Mouse (Mus musculus) hindbrain, postnatal 0 days (tissue): ENCODE measurements around the gene Fgfr2. TPM values are rescaled to one million over a fixed set of nuclear protein-coding genes. Genes with fewer than 3 reads are reported as not detected.

Experiments used
- ATAC-seq: fragments of 200-750 bp; cut with Nextera tagmentation; 2 replicates; pipeline ENCODE4 v1.8.0; 2017; ENCODE audit warnings: mild to moderate bottlenecking, moderate TSS enrichment, moderate library complexity
- DNase-seq: peaks from one replicate; pipeline ENCODE4 v3.0.0-alpha.2; 2015; ENCODE audit warnings: low spot score
- H3K27ac ChIP-seq: fragments of 300-500 bp; sonication (generic); 2 replicates; pipeline ENCODE4 v1.5.1; 2014; ENCODE audit warnings: mild to moderate bottlenecking
- H3K27me3 ChIP-seq: fragments of 300-500 bp; sonication (generic); 2 replicates; pipeline ENCODE4 v1.6.1; 2014; ENCODE audit warnings: low read length, mixed read lengths; ENCODE audit not compliant: insufficient read depth
- H3K36me3 ChIP-seq: fragments of 300-500 bp; sonication (generic); 2 replicates; pipeline ENCODE4 v1.6.1; 2014; ENCODE audit warnings: low read length, mixed read lengths; ENCODE audit not compliant: insufficient read depth
- H3K4me1 ChIP-seq: fragments of 300-500 bp; sonication (generic); 2 replicates; pipeline ENCODE4 v1.6.1; 2014; ENCODE audit warnings: antibody characterized with exemption, low read length, mixed read lengths; ENCODE audit not compliant: insufficient read depth
- H3K4me2 ChIP-seq: fragments of 300-500 bp; sonication (generic); 2 replicates; pipeline ENCODE4 v1.6.1; 2014; ENCODE audit warnings: low read depth, mild to moderate bottlenecking, low read length, moderate library complexity, mixed read lengths
- H3K4me3 ChIP-seq: fragments of 300-500 bp; sonication (generic); 2 replicates; pipeline ENCODE4 v1.5.1; 2014; ENCODE audit warnings: low read length
- H3K9ac ChIP-seq: fragments of 300-500 bp; sonication (generic); replicated peaks from 2 replicates; pipeline ENCODE4 v1.6.1; 2014; ENCODE audit warnings: mild to moderate bottlenecking, low read length, moderate library complexity, mixed read lengths
- H3K9me3 ChIP-seq: fragments of 300-500 bp; sonication (generic); 2 replicates; pipeline ENCODE4 v1.6.1; 2016; ENCODE audit warnings: low read length, mixed read lengths
- CTCF ChIP-seq: IDR thresholded peaks from 2 replicates; pipeline ENCODE4 v1.5.1; 2016; ENCODE audit warnings: antibody characterized with exemption, control low read depth, low read depth
- WGBS: fragments of 180-500 bp; shearing (Covaris S2); extraction: QIAGEN DNeasy Blood & Tissue Kit; methylation state at CpG from one replicate; pipeline ENCODE4 v1.1.7; 2014; 5-methylcytosine and 5-hydroxymethylcytosine counted together
- polyA plus RNA-seq: library from polyadenylated mRNA; unstranded; fragments of >200 nt; fragmentation: Nextera tagmentation; extraction: Ambion mirVana; gene quantifications from 2 replicates; pipeline ENCODE4 v1.2.1, GENCODE M21; 2015
- total RNA-seq: library from RNA; depleted of rRNA; stranded (reverse); fragments of >200 nt; gene quantifications from 2 replicates; pipeline ENCODE4 v1.2.3, GENCODE M21; 2014

Fgfr2 gene
- total and polyA plus RNA-seq, 2 experiments from 2014 or later, result 17.3 to 49.0 TPM

DNA sequence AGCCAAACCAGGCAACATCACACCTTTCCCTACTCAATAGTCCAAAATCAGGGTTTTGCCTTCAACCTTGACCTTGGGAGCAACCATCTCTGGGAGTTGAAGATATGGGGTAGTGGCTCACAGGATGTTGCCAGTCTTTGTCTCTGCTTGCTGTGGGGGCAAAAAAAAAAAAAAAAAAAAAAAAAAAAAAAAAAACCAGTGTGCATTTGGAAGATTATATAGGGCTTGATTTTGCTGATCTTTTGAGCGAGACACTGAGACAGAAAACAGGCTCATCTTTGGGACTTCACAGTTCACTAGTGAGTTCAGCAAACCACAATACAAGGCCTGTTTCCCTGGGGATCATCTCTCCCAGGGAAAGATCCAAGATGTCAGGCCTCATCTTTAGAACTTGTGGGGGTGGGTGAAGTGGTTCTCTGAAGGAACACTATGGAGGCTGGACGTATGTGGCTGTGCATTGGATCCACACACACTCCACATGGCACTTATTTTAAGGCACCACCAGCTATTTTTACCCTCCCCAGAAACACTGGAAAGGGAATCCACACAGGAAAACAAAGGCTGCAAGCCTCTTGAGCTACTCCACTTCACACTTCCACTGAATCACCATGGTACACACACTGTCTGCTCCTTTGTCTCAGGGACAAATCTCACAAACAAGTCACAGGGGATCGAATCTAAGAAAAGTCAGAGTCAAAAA lies 83.4 kb downstream of the Fgfr2 start:
- DNase-seq (no peak), ATAC-seq (no peak)
- no peak overlapping the region for H3K9ac ChIP-seq
- H3K4me1 ChIP-seq, result no peaks in the 10 kb centered on the region
- H3K9me3 ChIP-seq, result no peaks in the 10 kb centered on the region
- no peak overlapping the region for H3K4me2 ChIP-seq
- H3K27ac ChIP-seq, result no peak overlapping the region
- WGBS, result 70% methylated on average over 3 of the region's 3 CpGs
- no peaks in the 10 kb centered on the region for H3K36me3 ChIP-seq
- no peaks in the 10 kb centered on the region for H3K27me3 ChIP-seq
- no peak overlapping the region for H3K4me3 ChIP-seq
- no peak for TF ChIP-seq CTCF

DNA sequence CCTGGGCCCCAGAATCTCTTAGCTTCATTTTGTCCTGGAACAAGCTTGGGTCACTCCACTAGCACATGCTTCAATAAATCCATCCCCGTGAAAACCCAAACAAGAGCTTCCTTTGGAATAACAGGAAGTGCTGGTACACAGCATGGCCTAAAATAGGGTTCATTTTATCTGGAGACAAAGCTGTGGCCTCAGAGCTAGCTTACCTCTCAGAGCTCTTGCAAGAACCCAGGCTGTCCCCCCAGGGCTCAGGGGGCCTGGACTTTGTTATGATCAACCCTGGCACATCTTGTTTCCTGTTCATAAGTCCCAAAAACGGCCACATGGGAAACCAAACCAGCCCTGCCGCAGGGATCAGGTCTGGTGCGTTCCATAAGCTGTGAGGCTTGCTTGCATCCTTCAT lies 85.5 kb downstream of the Fgfr2 start:
- 72% methylated on average over 4 of the region's 4 CpGs for WGBS
- H3K27ac ChIP-seq, result no peak overlapping the region

DNA sequence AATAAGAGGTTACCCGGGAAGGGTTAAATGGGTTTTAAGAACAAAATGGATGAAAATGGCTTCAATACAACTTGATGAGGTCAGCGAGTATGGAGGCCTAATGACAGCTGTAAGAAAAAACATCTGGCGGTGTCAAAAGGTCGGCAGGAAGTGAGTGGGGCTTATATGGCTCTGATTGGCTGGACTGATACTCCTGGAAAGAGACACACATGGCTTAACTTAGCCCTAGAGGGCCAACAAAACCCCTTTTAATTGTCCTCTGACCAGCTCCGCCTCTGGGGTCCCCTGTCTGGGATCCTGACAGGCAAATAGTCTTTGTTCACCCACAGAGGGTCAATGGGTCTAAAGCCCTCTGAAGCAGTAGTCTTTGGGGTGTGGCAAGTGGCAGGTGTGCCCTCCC lies 85.9 kb downstream of the Fgfr2 start:
- H3K9me3 ChIP-seq, result no peaks in the 10 kb centered on the region
- no peaks in the 10 kb centered on the region for H3K4me1 ChIP-seq
- no peak for ATAC-seq
- H3K9ac ChIP-seq, result no peak overlapping the region
- WGBS, result 67% methylated on average over 5 of the region's 5 CpGs
- H3K4me2 ChIP-seq, result no peak overlapping the region
- no peak overlapping the region for H3K4me3 ChIP-seq
- no peak for TF ChIP-seq CTCF
- DNase-seq, result no peak
- H3K27me3 ChIP-seq, result no peaks in the 10 kb centered on the region
- no peaks in the 10 kb centered on the region for H3K36me3 ChIP-seq
- no peak overlapping the region for H3K27ac ChIP-seq

More for the DNA sequence above, 85.5 kb downstream of the Fgfr2 start:
- DNase-seq (no peak), ATAC-seq (no peak)
- Histone ChIP-seq H3K4me1 (no peaks in the 10 kb centered on the region), H3K4me2 (no peak overlapping the region), H3K9ac (no peak overlapping the region), H3K9me3 (no peaks in the 10 kb centered on the region), H3K4me3 (no peak overlapping the region), H3K27me3 (no peaks in the 10 kb centered on the region), H3K36me3 (no peaks in the 10 kb centered on the region)
- TF ChIP-seq CTCF, result no peak

DNA sequence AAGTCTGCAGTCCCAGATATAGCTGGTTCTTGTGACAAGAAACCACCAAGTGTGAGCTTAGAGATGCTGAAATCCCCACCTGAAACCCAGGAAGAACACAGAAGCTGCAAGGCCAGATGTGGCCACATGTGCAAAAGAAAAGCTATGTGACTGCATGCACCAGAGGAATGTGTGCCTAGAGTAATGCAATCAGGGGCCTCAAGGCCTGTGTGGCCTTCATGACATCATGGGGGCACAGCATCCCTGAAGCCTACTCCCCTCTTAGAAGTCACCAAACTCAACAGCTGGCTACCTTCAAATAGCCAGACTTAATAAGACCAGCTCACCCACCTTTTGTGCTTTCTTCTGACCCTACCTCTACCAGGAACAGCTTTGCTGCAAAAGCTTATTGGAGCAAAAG lies 87.2 kb downstream of the Fgfr2 start:
- Histone ChIP-seq H3K27me3 (no peaks in the 10 kb centered on the region), H3K4me2 (no peak overlapping the region), H3K9ac (no peak overlapping the region), H3K4me1 (no peaks in the 10 kb centered on the region), H3K36me3 (no peaks in the 10 kb centered on the region), H3K4me3 (no peak overlapping the region), H3K9me3 (no peaks in the 10 kb centered on the region), H3K27ac (no peak overlapping the region)
- ATAC-seq (no peak), DNase-seq (no peak)
- TF ChIP-seq CTCF, result no peak

DNA sequence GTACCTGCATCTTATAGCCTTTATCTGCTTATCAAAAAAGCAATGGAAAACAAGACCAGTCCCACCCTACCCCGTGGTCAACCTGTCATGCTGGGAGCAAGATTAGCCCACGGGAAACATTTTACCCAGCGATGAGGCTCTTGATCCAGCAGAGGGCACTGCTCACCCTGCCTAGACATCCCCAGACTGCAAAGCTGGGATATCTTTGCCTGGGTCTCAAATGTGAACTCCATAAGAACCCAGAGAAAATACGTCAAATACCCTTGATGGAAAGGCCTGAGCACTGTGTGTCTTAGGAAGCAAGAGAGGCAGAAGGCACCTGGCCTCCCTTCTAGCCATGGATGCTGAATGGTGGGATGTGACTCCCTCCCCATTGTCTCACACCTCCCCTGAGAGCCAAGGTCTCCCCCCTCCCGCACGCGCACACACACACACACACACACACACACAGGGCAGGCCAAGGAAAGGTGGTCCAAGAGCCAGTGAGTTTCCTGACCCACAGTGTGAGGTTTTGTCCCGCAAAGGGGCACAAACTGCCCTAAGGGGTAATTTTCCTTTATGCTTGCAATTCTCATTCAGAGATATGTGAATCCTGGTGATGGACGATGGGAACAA lies 90.5 kb downstream of the Fgfr2 start:
- Histone ChIP-seq H3K27me3 (no peaks in the 10 kb centered on the region), H3K9ac (no peak overlapping the region), H3K27ac (no peak overlapping the region), H3K36me3 (no peaks in the 10 kb centered on the region), H3K4me2 (no peak overlapping the region), H3K4me3 (no peak overlapping the region), H3K9me3 (no peaks in the 10 kb centered on the region), H3K4me1 (no peaks in the 10 kb centered on the region)
- ATAC-seq (peak; percentile 78), DNase-seq (peak; percentile 89)
- TF ChIP-seq CTCF, result peak; percentile 95
- WGBS, result 43% methylated on average over 9 of the region's 9 CpGs

DNA sequence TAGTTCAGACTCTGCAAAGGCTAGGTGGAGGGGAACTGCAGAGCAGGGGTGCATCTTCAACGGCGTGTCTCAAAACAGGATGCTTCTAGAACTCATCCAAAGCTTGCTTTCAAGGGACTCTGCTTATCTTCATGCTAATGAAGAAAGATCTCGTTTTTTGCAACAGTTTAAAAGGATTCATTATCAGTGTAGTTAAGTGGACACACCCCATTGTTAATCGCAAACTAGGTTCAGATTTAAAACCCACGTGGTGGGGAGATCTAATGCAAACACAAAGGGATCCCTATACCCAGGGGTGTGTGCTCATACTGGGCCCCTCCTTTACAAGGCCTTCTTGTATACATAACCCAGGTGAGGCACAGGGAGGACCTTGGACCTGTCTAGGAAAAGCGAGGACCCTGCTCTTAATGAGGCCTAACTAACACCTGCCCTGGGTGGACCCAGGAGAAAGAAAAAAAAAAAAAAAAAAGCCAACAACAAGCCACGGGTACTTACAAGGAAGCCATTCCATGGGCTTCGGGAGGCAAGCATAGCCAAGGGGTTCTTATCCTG lies 93.6 kb downstream of the Fgfr2 start:
- Histone ChIP-seq H3K9ac (no peak overlapping the region), H3K4me1 (no peaks in the 10 kb centered on the region), H3K36me3 (no peaks in the 10 kb centered on the region), H3K27ac (no peak overlapping the region), H3K9me3 (no peaks in the 10 kb centered on the region), H3K4me3 (no peak overlapping the region), H3K27me3 (no peaks in the 10 kb centered on the region), H3K4me2 (no peak overlapping the region)
- TF ChIP-seq CTCF, result no peak
- DNase-seq, result no peak
- 79% methylated on average over 8 of the region's 8 CpGs for WGBS
- ATAC-seq, result no peak

DNA sequence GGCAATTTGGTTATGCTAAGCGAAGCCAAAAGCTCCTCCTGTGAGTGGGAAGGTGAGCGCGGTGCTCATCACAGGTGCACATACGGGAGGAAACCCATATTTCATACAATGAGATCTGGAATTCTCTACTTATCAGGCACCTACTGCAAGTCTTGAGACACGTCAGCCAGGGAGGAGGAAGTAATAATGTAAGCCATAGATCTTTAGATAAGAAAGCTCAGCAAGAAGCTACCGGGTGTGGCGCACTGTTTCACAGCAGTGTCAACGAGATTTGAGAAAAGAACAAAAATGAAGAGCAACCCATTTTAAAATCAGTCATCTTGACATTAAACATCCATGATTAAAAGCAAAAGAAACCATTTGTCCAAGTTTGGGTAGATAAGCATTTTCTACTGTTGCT lies 94.1 kb downstream of the Fgfr2 start:
- Histone ChIP-seq H3K4me2 (no peak overlapping the region), H3K9ac (no peak overlapping the region), H3K27me3 (no peaks in the 10 kb centered on the region), H3K27ac (no peak overlapping the region), H3K36me3 (no peaks in the 10 kb centered on the region), H3K9me3 (no peaks in the 10 kb centered on the region), H3K4me1 (no peaks in the 10 kb centered on the region), H3K4me3 (no peak overlapping the region)
- DNase-seq, result no peak
- TF ChIP-seq CTCF, result no peak
- ATAC-seq, result no peak
- WGBS, result 92% methylated on average over 8 of the region's 8 CpGs
